Mouse (Mus musculus) cerebellum, postnatal 36 days (tissue): ENCODE measurements around the gene Nit1.

ENCODE experiments used
- DNase-seq, 2 experiments: peaks; one replicate each; pipeline ENCODE4 v3.0.0; 2021 to 2022; ENCODE audit warnings: mixed read lengths in 2 of 2

The Nit1 gene

GRCm38 (mm10) chr1:171293351-171293750, 52.1 kb downstream of the Nit1 start:
- no peak for DNase-seq

DNA sequence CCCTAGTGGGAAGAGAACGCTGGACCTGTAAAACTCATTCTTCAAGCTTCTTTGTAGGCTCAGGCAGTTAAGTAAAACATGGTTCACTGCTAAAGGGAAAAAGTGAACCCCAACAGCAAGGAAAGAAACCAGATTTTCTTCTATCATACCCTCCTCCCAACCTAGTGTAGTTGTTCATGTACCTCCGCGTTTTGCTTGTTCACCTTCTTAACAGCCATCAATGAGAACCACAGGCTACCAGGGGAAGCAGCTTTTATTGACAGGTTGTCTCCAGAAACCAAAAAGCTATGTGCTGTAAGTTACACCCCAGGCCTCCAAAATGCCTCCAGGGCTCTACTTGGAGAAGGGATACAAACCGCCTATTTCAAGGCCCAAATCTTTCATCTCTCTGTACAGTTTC, 57.1 kb downstream of the Nit1 start:
- peak in 1 of 2 experiments; percentile 3 for DNase-seq
